Mouse (Mus musculus) frontal cortex, postnatal 25 days (tissue): ENCODE measurements at regions not wholly inside any gene's neighbourhood (a gene's known extent, or its start where the extent isn't known, plus 50 kb on each side); places are given as distances from the start of the nearest gene placed in this dataset.
A peak's percentile ranks its signal among the peaks of the same experiment; 100 is the strongest.

Experiments used
- DNase-seq, 2 experiments: peaks; one replicate each; pipeline ENCODE4 v3.0.0; 2022; ENCODE audit warnings: low spot score in 2 of 2

DNA sequence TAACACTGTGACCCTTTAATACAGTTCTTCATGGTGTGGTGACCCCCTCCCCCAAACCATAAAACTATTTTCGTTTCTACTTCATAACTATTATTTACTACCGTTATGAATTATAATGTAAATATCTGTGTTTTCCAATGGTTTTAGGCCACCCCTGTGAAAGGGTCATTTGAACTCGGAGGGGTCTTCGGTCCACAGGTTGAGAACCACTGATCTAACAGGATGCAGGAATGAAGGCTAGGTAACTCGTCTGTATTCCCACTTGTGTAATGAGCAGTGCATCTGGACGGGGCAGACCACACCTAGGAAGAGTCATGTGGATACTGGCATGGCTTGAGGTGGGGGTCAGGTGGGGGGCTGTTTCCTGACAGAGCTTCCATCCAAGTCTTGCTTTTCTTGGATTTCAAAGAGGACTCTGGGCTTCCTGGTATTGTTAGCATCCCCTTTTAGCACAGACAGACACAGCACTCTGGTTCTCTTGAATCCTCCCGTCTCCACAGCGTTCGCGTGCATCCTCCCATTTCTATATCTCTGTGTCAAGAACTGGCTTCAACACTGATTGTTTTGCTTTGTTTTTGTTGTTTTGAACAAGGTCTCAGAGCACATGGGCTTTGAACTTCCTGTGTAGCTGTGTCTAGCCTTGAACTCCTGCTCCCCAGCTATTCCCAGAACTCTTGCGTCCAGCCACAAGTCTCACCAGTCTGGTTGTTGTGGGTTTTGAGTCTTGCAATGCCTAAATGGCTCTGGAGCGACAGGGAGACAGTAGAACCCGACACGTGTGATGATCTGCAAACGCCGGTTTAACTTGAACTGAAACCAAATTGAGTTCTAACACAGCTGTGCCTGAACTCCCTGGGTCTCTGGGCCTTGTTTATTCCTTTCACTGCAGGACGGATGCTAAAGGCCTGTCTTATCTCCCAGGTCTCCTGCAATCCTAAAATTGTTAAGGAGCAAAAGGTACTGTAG is 75.4 kb upstream of the Ralgps2 start:
- DNase-seq: no peak

DNA sequence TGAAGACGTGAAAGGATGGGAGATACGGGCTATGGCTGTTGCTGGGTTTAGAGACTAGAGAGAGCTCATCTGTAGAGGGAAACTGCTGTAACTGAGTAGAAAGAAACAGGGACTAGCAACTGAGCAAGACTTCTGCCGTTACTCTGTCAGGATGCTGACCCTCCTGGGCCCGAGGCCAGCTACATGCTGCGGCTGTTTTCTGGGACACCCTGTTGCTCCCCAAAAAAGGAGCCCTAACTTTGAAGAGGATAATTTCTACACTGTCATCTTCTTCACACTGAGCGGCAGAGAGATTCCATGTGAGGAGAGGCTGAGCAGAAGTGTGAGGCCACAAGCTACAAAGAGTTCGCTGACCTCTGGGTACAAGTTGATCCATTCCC is 74.2 kb upstream of the Ralgps2 start:
- DNase-seq: no peak

DNA sequence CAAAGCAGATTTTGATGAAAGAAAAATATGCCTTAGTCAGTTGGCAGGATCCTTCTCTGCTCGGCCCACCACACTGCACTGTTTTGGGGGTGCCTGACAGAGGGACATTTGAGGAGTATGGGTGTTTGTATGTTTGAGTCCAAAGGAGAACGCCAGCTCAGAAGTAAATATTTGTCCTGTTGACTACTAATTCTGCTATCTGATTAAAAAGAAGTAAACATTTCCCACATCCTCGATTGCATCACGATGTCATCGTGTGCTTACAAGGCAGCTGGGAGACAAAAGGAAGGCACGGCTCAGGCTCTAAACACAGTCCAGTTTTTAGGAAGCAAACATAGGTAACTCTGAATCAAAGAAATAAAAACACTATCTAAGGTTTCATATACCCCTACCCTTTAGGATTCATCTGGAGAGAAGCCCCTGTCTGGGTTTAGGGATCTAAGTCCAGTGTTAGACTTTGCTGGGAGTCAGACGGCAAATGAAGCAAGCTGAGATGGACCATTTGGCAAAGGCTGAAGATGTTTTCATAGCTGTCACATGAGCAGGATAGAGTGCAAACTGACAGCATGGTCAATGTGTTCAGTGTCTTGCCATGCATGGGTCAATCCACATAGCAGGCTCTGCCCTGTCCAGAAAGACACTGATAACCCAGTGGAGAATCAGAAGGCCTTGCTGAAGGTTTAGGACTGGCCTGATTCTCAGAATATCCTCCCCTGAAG is 73.7 kb upstream of the Ralgps2 start:
- no peak for DNase-seq

DNA sequence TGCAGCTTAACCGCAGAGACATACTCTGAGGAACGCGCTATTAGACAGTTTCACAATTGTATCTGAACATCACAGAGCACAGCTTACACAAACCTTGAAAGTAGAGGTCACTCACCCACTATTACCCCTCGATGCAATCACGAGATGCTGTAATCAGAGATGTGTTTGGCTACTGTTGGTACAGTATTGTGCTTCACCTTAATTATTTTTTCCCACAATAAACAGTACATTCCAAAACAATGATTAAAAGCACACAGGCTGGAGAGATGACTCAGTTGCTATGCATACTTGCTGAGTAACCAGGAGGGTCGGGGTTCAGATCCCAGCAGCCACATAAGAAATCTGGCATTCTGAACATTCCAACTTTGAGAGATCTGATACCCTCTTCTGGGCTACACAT is 71.8 kb upstream of the Ralgps2 start:
- DNase-seq: no peak

DNA sequence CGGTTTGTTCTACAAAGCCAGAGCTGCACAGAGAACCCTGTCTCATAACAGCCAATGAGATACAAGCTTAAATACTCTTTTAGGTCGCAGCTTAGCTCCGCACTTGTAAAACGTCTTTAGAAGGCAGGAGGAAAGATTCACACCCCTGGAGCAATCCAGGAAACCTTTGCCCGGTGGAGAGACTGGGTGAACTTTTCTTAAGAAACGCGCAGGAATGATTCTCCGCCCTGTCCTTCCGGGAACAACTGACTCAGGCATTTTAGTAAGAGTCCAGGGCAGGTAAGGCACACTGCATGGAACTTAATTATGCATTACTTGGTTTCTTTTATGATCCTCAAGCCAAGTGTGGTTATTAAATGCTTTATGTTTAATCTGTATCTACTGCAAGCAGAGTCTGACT is 70.0 kb upstream of the Ralgps2 start:
- DNase-seq: no peak

DNA sequence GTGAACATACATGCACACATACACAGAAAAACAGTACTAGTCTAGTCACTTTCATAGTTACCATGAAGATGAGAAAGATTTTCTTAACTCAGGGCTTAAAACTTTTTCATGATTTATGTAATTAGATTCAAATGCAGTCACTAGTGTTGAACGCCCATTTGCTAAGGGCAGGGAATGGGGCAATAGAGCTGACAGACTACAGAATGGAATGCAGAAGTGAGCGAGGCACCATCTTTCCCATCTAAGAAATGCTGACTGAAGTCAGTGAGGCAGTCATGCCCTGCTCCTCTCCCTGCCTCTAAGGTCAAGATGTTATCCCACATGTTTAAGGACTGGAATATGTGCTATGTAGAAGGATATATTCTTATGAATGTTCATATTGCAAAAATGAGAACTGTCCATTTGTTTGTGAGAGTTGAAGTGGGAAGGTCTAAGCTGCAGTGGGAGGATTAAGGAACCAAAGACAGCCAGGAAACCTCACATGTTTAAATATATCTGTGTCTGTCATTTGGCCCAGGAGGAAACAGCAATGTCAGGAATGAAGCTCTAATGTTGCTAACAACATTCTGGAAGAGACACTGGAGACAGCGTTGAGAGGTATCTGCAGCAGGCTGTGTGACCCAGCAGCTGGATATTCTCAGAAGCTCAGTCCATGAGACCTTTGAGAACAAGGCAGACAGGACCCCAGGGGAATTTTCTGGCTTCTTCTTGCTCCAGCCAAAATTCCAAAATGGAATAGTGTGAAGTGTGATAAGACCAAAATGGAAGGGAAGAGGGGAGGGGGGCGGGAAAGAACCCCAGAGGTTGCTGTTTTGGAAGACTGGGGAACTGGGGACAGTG is 68.7 kb upstream of the Ralgps2 start:
- no peak for DNase-seq

DNA sequence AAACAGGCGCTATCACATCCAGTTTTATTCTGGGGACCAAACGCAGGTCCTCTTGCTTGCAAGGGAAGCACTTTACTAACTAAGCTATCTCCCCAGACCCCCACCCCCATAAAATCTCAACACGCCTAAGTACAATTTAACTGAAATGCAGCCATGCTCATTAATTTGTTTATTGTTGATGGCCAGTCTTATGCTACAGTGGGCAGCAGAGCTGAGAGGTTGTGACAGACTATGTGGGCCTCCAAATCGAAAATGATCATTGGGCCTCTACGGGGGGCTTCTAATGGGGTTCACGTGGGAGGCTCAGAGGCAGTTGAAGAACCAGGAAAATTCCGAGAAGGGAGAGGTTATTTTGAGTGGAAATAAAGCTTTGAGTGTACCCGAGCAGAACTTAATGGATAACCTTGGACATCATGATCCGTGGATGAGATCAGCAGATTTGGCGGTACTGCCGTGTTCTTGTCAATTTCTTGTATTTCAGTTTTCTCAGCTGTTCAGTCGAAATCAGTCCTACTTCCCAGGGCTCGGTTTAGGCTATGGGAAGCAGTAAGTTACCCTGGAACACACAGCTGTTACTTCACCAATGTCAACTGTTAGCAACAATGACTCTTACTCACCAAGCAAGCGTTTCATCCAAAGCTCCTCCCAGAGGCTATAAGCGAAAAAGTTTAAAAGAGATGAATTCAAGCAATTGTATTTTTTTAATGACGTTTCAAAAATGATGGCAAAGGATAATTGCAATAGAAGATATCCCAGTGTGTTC is 65.1 kb upstream of the Ralgps2 start:
- no peak for DNase-seq

DNA sequence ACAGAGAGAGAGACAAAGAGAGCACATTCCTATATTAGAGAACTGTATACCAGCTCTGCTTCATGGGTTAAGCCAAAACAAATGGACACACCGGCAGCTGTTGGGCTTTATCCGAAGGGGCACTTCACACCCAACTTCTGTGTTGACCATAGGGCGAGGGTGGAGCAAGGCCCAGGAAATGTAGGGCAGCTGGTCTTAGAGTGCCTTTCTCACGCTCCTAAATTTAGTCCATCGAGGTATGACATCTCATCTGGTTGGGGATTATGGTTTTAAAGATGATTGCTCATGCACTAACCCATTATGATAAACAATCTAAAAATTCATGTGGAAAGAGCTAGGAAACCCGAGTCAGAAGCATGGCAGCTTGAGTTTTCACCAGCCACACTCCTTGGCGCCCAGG is 63.6 kb upstream of the Ralgps2 start:
- no peak for DNase-seq

DNA sequence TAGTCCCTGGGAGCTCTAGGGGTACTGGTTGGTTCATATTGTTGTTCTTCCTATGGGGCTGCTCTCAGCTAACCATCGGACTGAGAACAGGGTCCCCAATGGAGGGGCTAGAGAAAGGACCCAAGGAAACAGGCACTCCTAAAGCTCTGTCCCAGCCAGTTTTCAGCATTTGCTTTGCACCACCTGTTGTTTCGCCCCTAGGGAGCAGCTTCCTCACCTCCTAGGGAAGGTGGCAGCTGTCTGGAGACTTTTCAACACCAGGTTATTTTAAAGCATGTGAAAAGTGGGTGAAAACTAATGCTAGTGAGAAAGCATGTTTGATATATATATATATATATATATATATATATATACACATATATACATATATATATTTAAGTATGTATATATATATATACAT is 62.8 kb upstream of the Ralgps2 start:
- no peak for DNase-seq

DNA sequence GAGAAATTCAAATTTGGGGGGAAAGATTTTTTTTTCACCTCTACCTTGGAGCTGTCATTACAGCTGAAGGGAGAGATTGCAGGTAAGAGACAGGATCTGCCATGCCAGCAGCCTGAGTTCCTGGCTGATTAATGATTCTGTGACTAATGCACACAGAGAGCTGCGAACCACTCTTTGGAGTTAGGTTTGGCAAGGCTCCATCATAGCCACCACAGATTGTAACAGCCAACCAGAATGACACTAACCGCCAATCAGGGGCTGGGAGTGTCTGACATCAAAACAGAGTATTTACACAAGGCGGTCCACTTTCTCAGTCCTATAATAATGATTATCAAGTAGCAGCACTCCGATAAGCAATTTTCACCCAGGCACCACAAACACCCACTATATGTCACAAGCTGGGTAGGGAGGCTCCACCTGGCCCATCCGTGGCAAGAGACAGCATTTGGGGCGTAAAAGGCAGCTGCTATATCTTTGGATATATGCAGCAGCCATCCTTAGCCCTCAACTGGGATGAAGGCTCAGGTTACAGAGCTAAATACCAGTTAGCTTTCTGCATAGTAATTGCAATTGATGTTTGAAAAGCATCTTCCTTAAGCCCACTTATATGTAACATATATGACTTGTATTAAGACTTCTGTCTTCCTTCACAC is 61.7 kb upstream of the Ralgps2 start:
- no peak for DNase-seq

DNA sequence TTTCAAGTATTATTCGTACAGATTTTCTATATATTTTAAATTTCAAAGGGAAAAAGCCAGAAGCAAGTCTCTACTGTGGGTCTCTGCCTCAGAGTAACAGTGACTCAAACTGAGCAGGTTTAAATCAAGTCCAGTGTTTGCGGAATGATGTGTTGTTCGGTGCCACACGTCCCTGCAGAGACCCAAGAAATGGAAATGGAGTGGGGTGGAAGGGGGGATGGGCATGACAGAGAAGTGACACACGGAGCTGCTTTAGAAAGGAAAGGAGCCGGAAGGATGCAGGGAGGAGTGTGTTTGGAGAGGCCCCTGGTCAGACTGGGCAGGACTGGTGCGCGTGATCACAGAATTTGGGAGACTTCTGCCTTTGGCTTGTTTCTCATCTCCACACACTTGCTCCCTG is 60.5 kb upstream of the Ralgps2 start:
- DNase-seq: no peak

DNA sequence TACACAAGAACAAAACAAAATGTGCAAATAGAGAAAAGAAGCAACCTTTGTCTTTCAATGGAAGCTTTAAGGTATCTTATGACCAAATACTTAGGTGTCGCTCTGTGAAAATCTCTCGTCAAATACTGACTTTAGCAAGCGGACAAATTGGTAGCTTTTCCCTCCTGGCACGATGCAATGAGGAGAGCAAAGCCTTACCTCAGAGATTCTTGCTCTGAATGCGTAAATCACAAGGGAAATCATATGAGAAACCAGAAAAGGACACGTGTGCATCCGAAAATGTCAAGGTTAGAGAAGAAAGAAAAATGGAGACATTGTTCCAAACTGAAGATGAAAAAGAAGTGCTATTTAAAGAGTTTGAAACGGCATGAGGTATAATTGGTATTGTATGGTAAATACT is 59.8 kb upstream of the Ralgps2 start:
- no peak for DNase-seq

DNA sequence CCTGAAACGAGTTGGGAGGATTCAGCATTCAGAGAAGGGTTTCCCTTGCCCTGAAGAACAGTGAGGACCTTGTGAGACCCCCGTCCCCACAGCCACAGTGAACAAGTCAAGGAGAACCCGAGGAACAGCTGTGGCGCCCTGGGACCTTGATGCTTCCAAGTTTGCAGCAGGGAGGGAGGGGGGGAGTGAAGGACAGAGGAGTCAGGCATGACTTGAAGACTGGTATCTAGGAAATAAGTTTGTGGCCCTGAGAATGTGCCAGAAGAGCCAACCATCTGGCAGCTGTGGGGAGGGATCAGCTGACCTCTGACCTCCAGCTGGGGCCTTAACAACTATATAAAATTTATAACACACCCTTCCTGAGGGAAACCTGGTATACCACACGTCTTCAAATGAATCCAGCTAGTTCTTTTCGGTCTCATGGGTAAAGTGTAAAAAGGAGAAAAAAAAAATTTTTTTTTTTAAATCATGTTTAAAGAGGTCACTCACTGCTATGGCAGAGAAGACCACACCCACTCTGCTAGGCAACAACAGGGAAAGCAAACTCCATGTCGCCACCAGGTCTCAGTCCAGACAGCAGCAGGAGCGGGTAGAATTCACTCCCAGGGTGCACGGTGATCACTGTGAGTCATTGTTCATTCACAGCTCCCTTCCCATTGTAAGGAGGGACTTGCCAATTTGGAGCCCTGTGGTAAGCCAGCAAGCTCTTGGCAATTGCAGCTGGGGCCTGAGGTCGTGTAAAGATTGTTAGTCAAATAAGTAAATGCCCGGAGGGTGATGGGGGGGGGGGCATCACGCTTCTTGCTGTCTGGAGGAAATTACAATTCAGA is 58.3 kb upstream of the Ralgps2 start:
- no peak for DNase-seq

DNA sequence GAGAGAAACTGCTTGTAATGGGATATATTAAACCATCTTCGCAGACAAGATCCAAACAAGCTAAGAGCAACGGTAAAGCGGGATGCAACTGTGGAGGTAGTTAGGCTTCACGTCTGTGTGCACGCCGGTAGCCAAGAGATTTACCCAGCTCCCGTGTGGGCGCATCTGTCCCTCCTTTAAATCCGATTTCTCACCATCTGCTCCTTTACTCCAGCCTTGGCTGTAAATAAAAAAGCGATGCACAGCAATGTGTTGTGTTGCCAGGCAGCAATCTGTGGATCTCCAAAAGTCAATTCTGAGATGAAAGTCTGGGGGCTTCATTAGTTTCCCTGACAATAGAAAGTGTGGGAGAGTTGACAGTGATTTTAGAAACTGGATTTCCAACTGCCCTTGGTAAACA is 57.6 kb upstream of the Ralgps2 start:
- peak in 1 of 2 experiments; percentile 13 for DNase-seq

DNA sequence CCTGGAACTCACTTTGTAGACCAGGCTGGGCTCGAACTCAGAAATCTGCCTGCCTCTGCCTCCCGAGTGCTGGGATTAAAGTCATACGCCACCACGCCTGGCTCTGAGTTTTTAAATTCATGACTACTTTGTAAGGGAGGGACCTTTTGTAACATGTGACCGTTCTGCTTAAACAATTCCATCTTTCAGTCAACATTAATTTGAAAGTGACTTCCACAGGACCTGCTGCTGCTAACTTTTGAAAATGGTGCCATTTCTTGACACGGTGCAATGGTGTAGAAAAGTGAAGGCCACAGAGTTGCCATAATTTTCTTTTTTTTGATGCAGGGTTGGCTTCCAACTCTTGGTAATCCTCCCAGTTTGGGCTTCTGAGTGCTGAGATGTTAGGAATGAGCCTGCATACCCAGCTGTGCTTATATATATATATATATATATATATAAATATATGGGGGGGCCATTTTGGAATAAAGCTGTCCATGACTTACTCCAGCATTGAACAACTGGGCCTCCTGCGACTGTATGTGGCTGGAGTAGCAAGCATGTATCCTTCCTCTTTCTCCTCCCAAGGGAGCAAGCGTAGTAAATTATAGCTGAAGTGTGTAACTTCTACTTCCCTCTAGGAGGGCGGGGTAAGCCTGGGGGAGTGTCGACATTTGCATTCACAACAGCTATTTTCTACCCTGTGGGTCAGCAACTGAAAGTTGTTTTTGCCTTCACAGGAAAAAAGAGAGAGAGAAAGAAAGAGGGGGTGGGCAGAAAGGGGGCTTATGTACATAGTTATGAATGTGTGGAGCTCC is 56.9 kb upstream of the Ralgps2 start:
- DNase-seq: no peak

DNA sequence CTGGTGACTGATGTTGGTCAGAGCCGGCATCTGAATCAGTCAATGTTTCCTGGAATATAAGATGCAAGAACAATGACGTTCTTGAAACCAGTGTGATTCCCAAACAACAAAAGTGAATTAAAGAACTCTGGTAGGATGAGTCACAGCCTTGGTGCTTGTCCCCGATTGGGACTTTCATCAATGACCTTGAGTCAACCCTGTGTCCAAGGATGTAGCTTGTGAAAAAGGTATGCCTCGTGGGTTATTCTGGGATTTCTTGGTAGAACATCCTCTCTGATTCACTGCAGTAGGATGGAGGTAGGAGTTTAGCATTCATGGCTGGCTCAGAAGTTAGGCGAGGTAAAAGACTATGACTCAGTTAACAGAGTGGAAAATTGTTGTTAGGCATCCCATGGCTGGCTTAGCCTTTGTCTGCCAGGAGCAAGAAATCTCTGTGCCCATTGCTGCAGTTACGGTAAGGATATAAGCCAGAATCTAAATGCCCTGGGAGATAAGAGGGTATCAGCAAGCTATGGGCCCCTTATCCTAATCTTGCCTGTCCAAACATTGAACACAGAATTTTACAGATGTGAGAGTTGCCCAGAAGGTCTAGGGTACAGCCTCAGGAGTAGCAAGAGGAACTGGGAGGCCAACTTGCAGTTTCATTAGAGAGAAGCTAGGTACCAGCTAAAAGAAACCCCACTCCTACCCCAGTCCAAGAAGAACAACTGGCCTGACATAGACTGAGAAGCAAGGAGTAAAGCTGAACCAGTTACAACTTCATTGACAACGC is 55.9 kb upstream of the Ralgps2 start:
- no peak for DNase-seq

DNA sequence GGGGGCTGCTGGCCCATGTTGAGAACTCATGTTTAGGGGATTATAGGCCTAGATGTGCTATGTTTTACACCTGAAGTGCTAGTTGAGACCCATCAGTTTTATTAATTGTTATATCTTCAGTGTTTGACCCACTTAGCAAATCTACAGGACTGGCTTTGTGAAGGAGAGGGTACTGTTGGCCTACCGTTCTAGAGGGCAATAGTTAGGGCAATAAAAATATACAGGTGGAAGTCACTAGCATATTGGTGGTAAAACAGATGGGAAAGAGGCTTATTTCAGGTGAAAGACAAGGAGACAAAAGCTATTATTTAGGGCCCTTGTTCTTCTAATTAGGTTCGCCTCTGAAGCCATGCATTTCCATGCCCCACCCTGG is 55.2 kb upstream of the Ralgps2 start:
- DNase-seq: no peak

DNA sequence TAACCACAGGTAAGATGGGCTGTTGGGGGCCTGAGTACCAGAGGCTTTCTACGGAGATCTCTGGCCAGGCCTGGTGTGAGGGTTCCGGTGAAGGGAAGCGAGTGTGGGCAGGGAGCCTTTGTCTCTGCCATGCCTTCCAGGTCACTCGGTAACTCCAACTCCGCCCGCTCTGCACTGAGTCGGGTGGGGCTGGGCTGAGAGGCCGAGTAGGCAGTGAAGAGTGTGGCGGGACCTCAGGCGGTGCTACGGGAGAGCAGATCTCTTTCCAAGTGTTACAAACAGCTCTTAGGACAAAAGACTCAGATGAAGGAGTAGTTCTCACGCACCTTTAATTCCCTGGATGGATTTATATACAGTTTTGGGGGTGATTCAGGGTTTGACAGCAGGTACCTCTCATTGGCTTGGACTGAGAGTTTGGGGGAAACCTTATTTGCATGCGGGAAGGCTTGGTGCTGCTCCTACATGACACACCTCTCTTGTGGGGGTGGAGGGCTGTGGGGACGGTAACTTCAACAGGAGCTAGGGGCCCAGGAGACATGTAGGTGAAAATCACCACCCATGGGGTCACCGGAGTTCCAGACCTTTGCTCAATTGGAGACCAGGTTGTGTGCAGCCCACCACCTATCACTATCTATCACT is 54.7 kb upstream of the Ralgps2 start:
- no peak for DNase-seq
